Mouse (Mus musculus) urinary bladder, adult 2 months (tissue): ENCODE results near the gene Trappc1. TPM values are rescaled to one million over a fixed set of nuclear protein-coding genes. Genes with fewer than 3 reads are reported as not detected.

Experiments
- DNase-seq: peaks from one replicate; pipeline ENCODE4 v3.0.0; 2022; ENCODE audit warnings: low spot score
- polyA plus RNA-seq: library from polyadenylated mRNA; depleted of rRNA; stranded (reverse); fragments of >200 nt; gene quantifications from 2 replicates; pipeline ENCODE4 v1.2.3, GENCODE M21; 2012

The Trappc1 gene
- polyA plus RNA-seq, 1 experiment = 56.2 TPM

- no peak for DNase-seq
Measured at GRCm38 (mm10) chr11:69328517-69328916, 4.7 kb downstream of the Trappc1 start.

- no peak for DNase-seq
Measured at GRCm38 (mm10) chr11:69331152-69331551, 7.4 kb downstream of the Trappc1 start.

GRCm38 (mm10) chr11:69331929-69332405, 8.2 kb downstream of the Trappc1 start:
- peak; percentile 48 for DNase-seq

GRCm38 (mm10) chr11:69332713-69333253, 9.0 kb downstream of the Trappc1 start:
- DNase-seq = no peak

- DNase-seq = no peak
Measured at GRCm38 (mm10) chr11:69333922-69334321, 10.1 kb downstream of the Trappc1 start.

- no peak for DNase-seq
Measured at GRCm38 (mm10) chr11:69334796-69335195, 11.0 kb downstream of the Trappc1 start.

- DNase-seq = peak; percentile 65
Measured at GRCm38 (mm10) chr11:69340161-69341131, 16.7 kb downstream of the Trappc1 start, which contains the start of gene Rnf227. Gene Rnf227, plus strand, starts transcription at chr11:69340461.

GRCm38 (mm10) chr11:69346441-69346840, 22.7 kb downstream of the Trappc1 start:
- DNase-seq = no peak

GRCm38 (mm10) chr11:69356544-69356943, 32.8 kb downstream of the Trappc1 start:
- no peak for DNase-seq

- DNase-seq = no peak
Measured at GRCm38 (mm10) chr11:69357690-69358089, 33.9 kb downstream of the Trappc1 start.

- no peak for DNase-seq
Measured at GRCm38 (mm10) chr11:69362021-69362420, 38.2 kb downstream of the Trappc1 start.

- DNase-seq = no peak
Measured at GRCm38 (mm10) chr11:69362479-69362878, 38.7 kb downstream of the Trappc1 start.

GRCm38 (mm10) chr11:69364376-69364775, 40.6 kb downstream of the Trappc1 start:
- no peak for DNase-seq

- peak; percentile 96 for DNase-seq
Measured at GRCm38 (mm10) chr11:69364910-69365309, 41.1 kb downstream of the Trappc1 start.

- DNase-seq = peak; percentile 42
Measured at GRCm38 (mm10) chr11:69365722-69366121, 41.9 kb downstream of the Trappc1 start.

GRCm38 (mm10) chr11:69366157-69366854, 42.5 kb downstream of the Trappc1 start:
- peak; percentile 85 for DNase-seq

GRCm38 (mm10) chr11:69366855-69367615, 43.3 kb downstream of the Trappc1 start:
- DNase-seq = no peak

GRCm38 (mm10) chr11:69367616-69368355, 44.0 kb downstream of the Trappc1 start:
- DNase-seq = no peak

GRCm38 (mm10) chr11:69368356-69369214, 44.8 kb downstream of the Trappc1 start:
- peak; percentile 58 for DNase-seq
